Mouse (Mus musculus): ENCODE results near the gene Scarb1.

GRCm38 (mm10) chr5:125333009-125333408, 7.9 kb downstream of the Scarb1 start:
- TF ChIP-seq CTCF (IDR thresholded peaks at IDR 0.05), result no peak
- TF ChIP-seq EP300 (IDR thresholded peaks at IDR 0.05), result no peak

All from lung, postnatal 0 days (tissue).